Mouse (Mus musculus) kidney, adult 9 months (tissue): Measurements from ENCODE around the gene Prtg.
A peak's percentile ranks its signal among the peaks of the same experiment; 100 is the strongest.

Experiments
- DNase-seq: peaks from one replicate; pipeline ENCODE4 v3.0.0; 2022

Gene Prtg

GRCm38 (mm10) chr9:72810607-72811006, 3.9 kb downstream of the Prtg start:
- DNase-seq: no peak

- DNase-seq: no peak
Measured at GRCm38 (mm10) chr9:72812091-72812490, 5.4 kb downstream of the Prtg start.

- DNase-seq: peak; percentile 39
Measured at GRCm38 (mm10) chr9:72812594-72813570, 6.2 kb downstream of the Prtg start.

- no peak for DNase-seq
Measured at GRCm38 (mm10) chr9:72825511-72825910, 18.8 kb downstream of the Prtg start.

- no peak for DNase-seq
Measured at GRCm38 (mm10) chr9:72825976-72826375, 19.3 kb downstream of the Prtg start.

- no peak for DNase-seq
Measured at GRCm38 (mm10) chr9:72828616-72829257, 22.1 kb downstream of the Prtg start.

- DNase-seq: no peak
Measured at GRCm38 (mm10) chr9:72833992-72834696, 27.5 kb downstream of the Prtg start.

- DNase-seq: no peak
Measured at GRCm38 (mm10) chr9:72835007-72835406, 28.3 kb downstream of the Prtg start.

- DNase-seq: no peak
Measured at GRCm38 (mm10) chr9:72836708-72837495, 30.2 kb downstream of the Prtg start.

- DNase-seq: no peak
Measured at GRCm38 (mm10) chr9:72837598-72838160, 31.0 kb downstream of the Prtg start.

GRCm38 (mm10) chr9:72838256-72838655, 31.6 kb downstream of the Prtg start:
- DNase-seq: no peak

GRCm38 (mm10) chr9:72839346-72839990, 32.8 kb downstream of the Prtg start:
- no peak for DNase-seq

GRCm38 (mm10) chr9:72844496-72844895, 37.8 kb downstream of the Prtg start:
- no peak for DNase-seq

- DNase-seq: peak; percentile 17
Measured at GRCm38 (mm10) chr9:72846160-72846559, 39.5 kb downstream of the Prtg start.

GRCm38 (mm10) chr9:72851541-72851940, 44.9 kb downstream of the Prtg start:
- DNase-seq: no peak

GRCm38 (mm10) chr9:72851979-72852378, 45.3 kb downstream of the Prtg start:
- DNase-seq: no peak

- DNase-seq: no peak
Measured at GRCm38 (mm10) chr9:72853681-72854190, 47.1 kb downstream of the Prtg start.

GRCm38 (mm10) chr9:72856721-72857120, 50.0 kb downstream of the Prtg start:
- no peak for DNase-seq

- no peak for DNase-seq
Measured at GRCm38 (mm10) chr9:72860764-72861163, 54.1 kb downstream of the Prtg start.

GRCm38 (mm10) chr9:72861235-72861634, 54.6 kb downstream of the Prtg start:
- DNase-seq: no peak

GRCm38 (mm10) chr9:72862186-72862585, 55.5 kb downstream of the Prtg start:
- no peak for DNase-seq
